Comparison of ENCODE assay signal across 28 mouse cellular contexts in the genomic region with DNA sequence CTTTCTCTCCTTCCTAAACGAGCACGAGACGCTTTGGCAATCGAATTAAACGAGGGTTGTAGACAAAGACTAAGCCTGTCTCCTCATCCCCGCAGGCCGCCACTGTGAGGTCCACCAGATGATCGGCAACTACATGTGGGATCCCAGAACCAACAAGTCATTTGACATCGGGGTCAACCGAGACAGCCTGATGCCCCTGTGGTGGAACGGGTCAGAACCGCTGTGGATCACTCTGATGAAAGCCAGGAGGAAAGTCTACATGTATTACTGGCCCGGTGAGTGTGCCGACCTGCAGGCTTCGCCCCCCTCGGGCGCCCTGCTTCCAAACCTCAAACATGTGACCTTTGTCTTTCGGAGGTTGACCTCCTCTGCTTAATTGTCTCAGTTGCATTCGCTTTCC. TPM values are rescaled to one million over a fixed set of nuclear protein-coding genes. Genes with fewer than 3 reads are reported as not detected.
"Had no signal": no experiment of that assay in that cellular context is flagged by ENCODE, and none has a peak within 500 bp of the region (broad histone marks: within the 10 kb centered on the region; RNA-seq: fewer than 3 reads in every experiment).

No protein-coding gene starts in this region.

- DNase-seq: cerebellum, adult 2 months; cerebellum, adult 8-10 months; cerebellum, adult 9-10 months; cerebellum, adult 9-11 months; cerebellum, postnatal 10 days; cerebellum, postnatal 14 days; cerebellum, postnatal 25 days; cerebellum, postnatal 36 days; embryo, embryonic 11 days; forebrain, postnatal 0 days; gastrocnemius, adult 2 months; gastrocnemius, postnatal 10 days; gastrocnemius, postnatal 14 days; gastrocnemius, postnatal 25 days; gastrocnemius, postnatal 36 days; heart, adult 18-20 months; heart, adult 2 months had no signal

- H3K36me3 ChIP-seq: embryonic facial prominence, embryonic 10.5 days; embryonic facial prominence, embryonic 12.5 days; embryonic facial prominence, embryonic 13.5 days; embryonic facial prominence, embryonic 15.5 days; forebrain, embryonic 10.5 days; forebrain, embryonic 12.5 days; forebrain, embryonic 15.5 days had no signal

- H3K4me2 ChIP-seq: embryonic facial prominence, embryonic 12.5 days; embryonic facial prominence, embryonic 13.5 days; embryonic facial prominence, embryonic 15.5 days; forebrain, embryonic 12.5 days; forebrain, embryonic 13.5 days; forebrain, embryonic 15.5 days had no signal

- H3K4me1 ChIP-seq: embryonic facial prominence, embryonic 12.5 days; embryonic facial prominence, embryonic 15.5 days; forebrain, embryonic 15.5 days had no signal

- H3K4me3 ChIP-seq: embryonic facial prominence, embryonic 10.5 days; embryonic facial prominence, embryonic 12.5 days; embryonic facial prominence, embryonic 13.5 days; embryonic facial prominence, embryonic 15.5 days; erythroblast, embryonic 14.5 days; forebrain, embryonic 10.5 days; forebrain, embryonic 12.5 days; forebrain, embryonic 13.5 days; forebrain, embryonic 15.5 days; gastrocnemius, adult 2 months; heart, adult 2 months had no signal

- H3K27ac ChIP-seq: embryonic facial prominence, embryonic 10.5 days; embryonic facial prominence, embryonic 12.5 days; embryonic facial prominence, embryonic 13.5 days; embryonic facial prominence, embryonic 15.5 days; forebrain, embryonic 10.5 days; forebrain, embryonic 12.5 days; forebrain, embryonic 13.5 days; forebrain, embryonic 15.5 days; gastrocnemius, adult 2 months; heart, adult 2 months had no signal

- H3K9me3 ChIP-seq: embryonic facial prominence, embryonic 10.5 days; embryonic facial prominence, embryonic 12.5 days; embryonic facial prominence, embryonic 13.5 days; embryonic facial prominence, embryonic 15.5 days; forebrain, embryonic 10.5 days; forebrain, embryonic 12.5 days; forebrain, embryonic 13.5 days; forebrain, embryonic 15.5 days had no signal

- ATAC-seq: forebrain, embryonic 13.5 days; forebrain, embryonic 14.5 days; forebrain, embryonic 15.5 days; forebrain, embryonic 16.5 days; forebrain, postnatal 0 days had no signal

- H3K27me3 ChIP-seq: embryonic facial prominence, embryonic 12.5 days; embryonic facial prominence, embryonic 13.5 days; embryonic facial prominence, embryonic 15.5 days; forebrain, embryonic 12.5 days; forebrain, embryonic 13.5 days; forebrain, embryonic 15.5 days had no signal

- H3K9ac ChIP-seq: embryonic facial prominence, embryonic 12.5 days; embryonic facial prominence, embryonic 13.5 days; embryonic facial prominence, embryonic 15.5 days; forebrain, embryonic 12.5 days; forebrain, embryonic 13.5 days; forebrain, embryonic 15.5 days; forebrain, postnatal 0 days had no signal

RNA-seq across cellular contexts. Expression of a gene that starts 43.6 kb away (rescaled TPM):
- polyA plus RNA-seq: erythroblast, embryonic 14.5 days; forebrain, embryonic 10.5 days; forebrain, embryonic 14.5 days had no signal
